Mouse (Mus musculus): ENCODE measurements around the gene Kcnk12. TPM values are rescaled to one million over a fixed set of nuclear protein-coding genes. Genes with fewer than 3 reads are reported as not detected.

Kcnk12 gene
- total RNA-seq, 2 experiments from 2014 or later = 0.20 to 0.64 TPM

GRCm38 (mm10) chr17:87700101-87700500 is 97.7 kb downstream of the Kcnk12 start:
- DNase-seq (ENCODE audit: low spot score in 2 of 2) = no peak

GRCm38 (mm10) chr17:87698996-87699765 is 98.6 kb downstream of the Kcnk12 start:
- DNase-seq (ENCODE audit: low spot score in 2 of 2) = no peak

DNA sequence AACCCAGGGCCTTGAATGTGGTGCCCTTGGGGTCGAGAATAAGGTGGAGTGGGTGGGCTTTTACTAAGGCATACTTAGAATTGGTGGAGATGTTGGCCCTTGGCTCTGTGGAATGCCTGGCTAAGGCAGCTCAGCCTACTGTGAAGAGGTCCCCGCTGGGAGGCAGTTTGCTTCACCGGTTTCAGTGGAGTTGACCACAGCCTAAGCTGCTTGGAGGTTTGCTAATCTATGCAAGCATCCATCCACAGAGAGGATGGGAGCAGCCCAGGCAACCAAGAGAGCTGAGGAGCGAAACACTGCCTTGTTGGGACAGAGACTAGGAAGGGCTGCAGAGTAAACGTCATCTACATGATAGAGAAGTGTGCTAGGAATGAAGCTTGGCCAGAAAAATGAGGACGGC is 101.0 kb downstream of the Kcnk12 start:
- no peak for DNase-seq (ENCODE audit: low spot score in 2 of 2)

GRCm38 (mm10) chr17:87695874-87696465 is 101.8 kb downstream of the Kcnk12 start:
- DNase-seq (ENCODE audit: low spot score in 2 of 2) = no peak

Other genes starting within 250 kb of the Kcnk12 start
- 10 to 100 TPM in 1 of 2 experiments, under 1 TPM in 1; 0.79 to 22.1 TPM for gene Epcam, start 162.0 kb downstream of the Kcnk12 start, total RNA-seq (2021)
- 10 to 100 TPM; 39.5 to 45.2 TPM for gene Msh2, start 125.7 kb downstream of the Kcnk12 start, total RNA-seq (2021)
- not detected for gene Rpl36-ps4, start 123.0 kb upstream of the Kcnk12 start, total RNA-seq (2021)
- 10 to 100 TPM; 26.4 to 30.1 TPM for gene Msh6, start 177.1 kb upstream of the Kcnk12 start, total RNA-seq (2021)